Mouse (Mus musculus): ENCODE results near the gene Ntrk2. TPM values are rescaled to one million over a fixed set of nuclear protein-coding genes. Genes with fewer than 3 reads are reported as not detected.

Gene Ntrk2
- polyA plus RNA-seq, 1 experiment: 0.81 TPM

DNA sequence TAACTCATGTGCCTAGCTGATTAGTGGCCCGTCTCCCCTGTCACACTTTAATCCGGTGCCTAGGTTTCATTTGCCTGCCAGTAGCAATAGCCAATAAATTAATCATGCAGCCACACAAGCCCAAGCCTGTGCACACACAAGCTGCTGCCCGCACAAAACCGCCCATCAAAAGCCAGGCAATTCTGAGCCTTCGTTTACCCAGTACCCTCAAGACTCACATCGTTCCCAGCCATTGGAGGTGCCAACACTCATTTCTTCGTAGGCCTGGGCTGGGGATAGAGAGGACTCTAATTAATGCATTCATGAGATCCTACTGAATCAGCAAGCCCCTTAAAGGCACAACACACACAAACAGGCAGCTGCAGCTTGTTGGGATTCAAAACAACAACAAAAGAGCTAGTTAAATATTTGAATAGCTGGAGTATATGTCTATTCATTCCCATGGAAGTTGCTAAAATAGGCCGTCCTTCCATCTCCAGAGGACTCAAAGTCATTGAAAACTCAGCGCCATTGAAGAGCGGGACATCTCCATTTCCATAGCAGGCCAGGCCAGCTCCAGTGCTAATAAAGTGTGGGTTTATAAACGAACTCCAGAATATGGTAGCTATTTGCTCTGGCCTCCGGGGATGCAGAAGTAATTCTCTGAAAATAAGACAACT is 158.5 kb downstream of the Ntrk2 start:
- 83% methylated on average over 12 of the region's 12 CpGs for WGBS
- Histone ChIP-seq H3K27ac (ENCODE audit: insufficient read depth, low read depth, low read length) (no peak overlapping the region), H3K4me1 (ENCODE audit: control insufficient read depth, insufficient read depth, insufficient read length, low read length) (peaks cover 4% of the 10 kb centered on the region; the same call in 1 of the 2 replicates), H3K4me3 (ENCODE audit: low read depth, low read length) (no peak overlapping the region), H3K27me3 (ENCODE audit: control insufficient read depth, insufficient read depth, low read length) (no peaks in the 10 kb centered on the region), H3K36me3 (ENCODE audit: control insufficient read depth, insufficient read depth, low read length) (no peaks in the 10 kb centered on the region)
- no peak for TF ChIP-seq CTCF (IDR thresholded peaks at IDR 0.05; ENCODE audit: extremely low read depth, insufficient read length, insufficient replicate concordance, low read depth, low read length)
- no peak for TF ChIP-seq POLR2A (IDR thresholded peaks at IDR 0.05; ENCODE audit: low read depth, low read length)

DNA sequence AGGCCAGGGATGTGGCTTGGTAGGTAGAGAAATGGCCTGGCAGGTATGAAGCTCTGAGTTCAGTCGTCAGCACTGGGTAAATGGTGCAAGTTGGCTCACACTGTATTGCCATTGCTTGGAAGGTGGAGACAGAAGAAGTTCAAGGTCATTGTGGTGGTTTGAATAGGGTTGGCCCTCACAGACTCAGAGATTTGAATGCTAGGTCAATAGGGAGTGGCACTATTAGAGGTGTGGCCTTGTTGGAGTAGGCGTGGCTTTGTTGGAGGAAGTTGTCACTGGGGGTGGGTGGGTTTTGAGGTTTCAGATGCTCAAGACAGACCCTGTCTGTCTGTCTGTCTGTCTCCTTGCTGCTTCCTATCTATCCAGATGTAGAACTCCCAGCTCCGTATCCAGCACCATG is 159.5 kb downstream of the Ntrk2 start:
- WGBS: 77% methylated on average over 3 of the region's 3 CpGs
- H3K27ac ChIP-seq (ENCODE audit: insufficient read depth, low read depth, low read length): no peak overlapping the region
- H3K27me3 ChIP-seq (ENCODE audit: control insufficient read depth, insufficient read depth, low read length): no peaks in the 10 kb centered on the region
- no peak overlapping the region for H3K4me3 ChIP-seq (ENCODE audit: low read depth, low read length)
- TF ChIP-seq POLR2A (IDR thresholded peaks at IDR 0.05; ENCODE audit: low read depth, low read length) (no peak), CTCF (IDR thresholded peaks at IDR 0.05; ENCODE audit: extremely low read depth, insufficient read length, insufficient replicate concordance, low read depth, low read length) (no peak)
- H3K4me1 ChIP-seq (ENCODE audit: control insufficient read depth, insufficient read depth, insufficient read length, low read length): peaks cover 4% of the 10 kb centered on the region; the same call in 1 of the 2 replicates
- H3K36me3 ChIP-seq (ENCODE audit: control insufficient read depth, insufficient read depth, low read length): no peaks in the 10 kb centered on the region

- no peak for TF ChIP-seq CTCF (IDR thresholded peaks at IDR 0.05; ENCODE audit: extremely low read depth, insufficient read length, insufficient replicate concordance, low read depth, low read length)
- TF ChIP-seq POLR2A (IDR thresholded peaks at IDR 0.05; ENCODE audit: low read depth, low read length): no peak
- Histone ChIP-seq H3K4me1 (ENCODE audit: control insufficient read depth, insufficient read depth, insufficient read length, low read length) (peaks cover 4% of the 10 kb centered on the region; the same call in 1 of the 2 replicates), H3K36me3 (ENCODE audit: control insufficient read depth, insufficient read depth, low read length) (no peaks in the 10 kb centered on the region), H3K27ac (ENCODE audit: insufficient read depth, low read depth, low read length) (no peak overlapping the region), H3K4me3 (ENCODE audit: low read depth, low read length) (no peak overlapping the region), H3K27me3 (ENCODE audit: control insufficient read depth, insufficient read depth, low read length) (no peaks in the 10 kb centered on the region)
- 65% methylated on average over 3 of the region's 3 CpGs for WGBS
These were observed 160.1 kb downstream of the Ntrk2 start for GRCm38 (mm10) chr13:58966466-58966865.

DNA sequence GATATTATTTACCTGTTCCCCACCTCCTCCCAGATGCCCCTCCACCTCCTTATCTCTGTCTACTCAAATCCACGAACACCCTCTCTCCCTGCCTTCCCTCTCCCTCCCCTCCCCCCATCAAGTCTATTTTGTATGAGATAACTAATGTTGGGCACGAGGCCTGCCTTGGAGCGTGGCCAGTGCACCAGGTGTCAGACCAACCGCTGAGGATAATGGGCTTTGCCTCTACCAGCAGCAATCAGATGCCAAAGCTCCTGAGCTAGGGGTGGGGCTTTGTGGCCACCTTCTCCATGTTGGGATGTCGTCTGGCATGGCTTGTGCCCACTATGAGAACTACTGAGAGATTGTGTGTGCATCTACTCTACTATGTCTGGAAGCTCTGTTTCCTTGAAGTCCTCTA is 161.8 kb downstream of the Ntrk2 start:
- H3K27me3 ChIP-seq (ENCODE audit: control insufficient read depth, insufficient read depth, low read length): no peaks in the 10 kb centered on the region
- H3K36me3 ChIP-seq (ENCODE audit: control insufficient read depth, insufficient read depth, low read length): no peaks in the 10 kb centered on the region
- H3K27ac ChIP-seq (ENCODE audit: insufficient read depth, low read depth, low read length): no peak overlapping the region
- no peak for TF ChIP-seq POLR2A (IDR thresholded peaks at IDR 0.05; ENCODE audit: low read depth, low read length)
- no peak for TF ChIP-seq CTCF (IDR thresholded peaks at IDR 0.05; ENCODE audit: extremely low read depth, insufficient read length, insufficient replicate concordance, low read depth, low read length)
- peaks cover 4% of the 10 kb centered on the region; the same call in 1 of the 2 replicates for H3K4me1 ChIP-seq (ENCODE audit: control insufficient read depth, insufficient read depth, insufficient read length, low read length)
- no peak overlapping the region for H3K4me3 ChIP-seq (ENCODE audit: low read depth, low read length)
- WGBS: 10% methylated on average over 5 of the region's 5 CpGs

GRCm38 (mm10) chr13:58971449-58971903 is 165.1 kb downstream of the Ntrk2 start:
- H3K27me3 ChIP-seq (ENCODE audit: control insufficient read depth, insufficient read depth, low read length): no peaks in the 10 kb centered on the region
- no peak overlapping the region for H3K27ac ChIP-seq (ENCODE audit: insufficient read depth, low read depth, low read length)
- H3K36me3 ChIP-seq (ENCODE audit: control insufficient read depth, insufficient read depth, low read length): no peaks in the 10 kb centered on the region
- TF ChIP-seq POLR2A (IDR thresholded peaks at IDR 0.05; ENCODE audit: low read depth, low read length) (no peak), CTCF (IDR thresholded peaks at IDR 0.05; ENCODE audit: extremely low read depth, insufficient read length, insufficient replicate concordance, low read depth, low read length) (no peak)
- no peak overlapping the region for H3K4me3 ChIP-seq (ENCODE audit: low read depth, low read length)
- peaks cover 4% of the 10 kb centered on the region; the same call in 1 of the 2 replicates for H3K4me1 ChIP-seq (ENCODE audit: control insufficient read depth, insufficient read depth, insufficient read length, low read length)
- 74% methylated on average over 5 of the region's 5 CpGs for WGBS

DNA sequence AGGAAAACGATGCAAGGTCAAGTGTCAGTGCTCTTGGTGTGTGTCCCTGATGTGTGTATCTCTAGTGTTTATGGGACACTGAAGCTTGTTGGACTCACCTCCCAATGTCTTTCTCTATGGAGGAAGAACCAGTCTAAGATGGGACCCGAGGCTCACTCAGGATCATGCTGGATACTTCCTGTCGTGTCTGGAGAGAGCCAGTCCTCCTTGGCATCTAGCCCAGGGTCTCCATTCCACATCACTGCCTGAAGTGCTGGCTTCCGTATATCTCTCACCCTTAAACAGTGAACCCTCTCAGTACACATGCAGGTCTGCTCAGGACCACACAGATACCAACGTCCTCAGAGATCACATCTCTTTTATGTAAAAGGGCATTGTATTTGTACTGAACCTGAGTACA is 166.1 kb downstream of the Ntrk2 start:
- TF ChIP-seq CTCF (IDR thresholded peaks at IDR 0.05; ENCODE audit: extremely low read depth, insufficient read length, insufficient replicate concordance, low read depth, low read length) (no peak), POLR2A (IDR thresholded peaks at IDR 0.05; ENCODE audit: low read depth, low read length) (no peak)
- H3K4me1 ChIP-seq (ENCODE audit: control insufficient read depth, insufficient read depth, insufficient read length, low read length): peaks cover 4% of the 10 kb centered on the region; the same call in 1 of the 2 replicates
- H3K27me3 ChIP-seq (ENCODE audit: control insufficient read depth, insufficient read depth, low read length): no peaks in the 10 kb centered on the region
- H3K27ac ChIP-seq (ENCODE audit: insufficient read depth, low read depth, low read length): no peak overlapping the region
- 59% methylated on average over 5 of the region's 5 CpGs for WGBS
- no peaks in the 10 kb centered on the region for H3K36me3 ChIP-seq (ENCODE audit: control insufficient read depth, insufficient read depth, low read length)
- no peak overlapping the region for H3K4me3 ChIP-seq (ENCODE audit: low read depth, low read length)

DNA sequence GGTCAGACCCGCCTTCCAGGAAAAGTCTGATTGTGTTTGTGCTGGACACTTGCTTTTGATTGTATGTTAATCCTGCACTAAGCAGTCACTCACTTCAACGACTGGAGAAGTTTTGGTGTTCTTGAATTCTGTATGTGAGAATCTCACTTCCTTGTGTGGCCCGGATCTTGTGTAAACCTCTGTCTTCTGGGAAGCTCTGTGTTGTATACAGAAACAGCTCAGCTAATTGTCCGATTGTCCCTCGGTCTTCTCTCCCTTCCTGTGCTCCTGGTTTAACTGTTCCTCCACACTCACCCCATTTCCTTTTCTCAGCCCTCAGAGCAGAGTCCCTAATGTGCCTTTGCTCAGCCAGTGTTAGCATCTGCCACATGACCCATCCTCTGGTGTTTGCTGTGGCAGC is 190.1 kb downstream of the Ntrk2 start:
- Histone ChIP-seq H3K27me3 (ENCODE audit: control insufficient read depth, insufficient read depth, low read length) (no peaks in the 10 kb centered on the region), H3K4me1 (ENCODE audit: control insufficient read depth, insufficient read depth, insufficient read length, low read length) (no peaks in the 10 kb centered on the region), H3K4me3 (ENCODE audit: low read depth, low read length) (no peak overlapping the region), H3K36me3 (ENCODE audit: control insufficient read depth, insufficient read depth, low read length) (no peaks in the 10 kb centered on the region), H3K27ac (ENCODE audit: insufficient read depth, low read depth, low read length) (no peak overlapping the region)
- WGBS: 51% methylated on average over 5 of the region's 5 CpGs
- no peak for TF ChIP-seq POLR2A (IDR thresholded peaks at IDR 0.05; ENCODE audit: low read depth, low read length)
- TF ChIP-seq CTCF (IDR thresholded peaks at IDR 0.05; ENCODE audit: extremely low read depth, insufficient read length, insufficient replicate concordance, low read depth, low read length): no peak
